Mouse (Mus musculus): ENCODE data around the gene Lztfl1.

DNA sequence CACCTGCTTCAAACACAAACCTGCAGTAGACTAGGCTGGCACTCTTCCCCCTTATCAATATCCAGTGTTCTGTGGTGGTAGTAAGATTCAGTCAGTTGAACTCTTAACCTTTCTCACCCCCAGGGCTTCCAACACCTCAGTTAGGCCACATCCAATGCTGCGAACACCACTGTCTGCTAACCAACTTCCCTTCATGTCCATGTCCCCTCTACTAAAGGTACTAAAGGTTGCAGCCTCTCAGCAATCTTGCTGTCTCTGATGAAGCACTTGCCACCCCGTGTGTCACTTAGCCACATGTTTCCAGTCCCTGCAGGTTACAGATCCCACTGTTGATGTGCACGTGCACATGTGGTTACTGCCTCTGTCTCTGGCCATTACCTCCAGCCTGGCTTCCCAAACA is 46.3 kb upstream of the Lztfl1 start:
- TF ChIP-seq CTCF (IDR thresholded peaks at IDR 0.05; ENCODE audit: insufficient read depth, low read depth, low read length) (no peak), POLR2A (IDR thresholded peaks at IDR 0.05; ENCODE audit: insufficient read depth, low read depth, low read length) (no peak)

Measured in olfactory bulb, adult 2 months (tissue).